Mouse (Mus musculus): ENCODE measurements around the gene Kcnab1. TPM values are rescaled to one million over a fixed set of nuclear protein-coding genes. Genes with fewer than 3 reads are reported as not detected.
A peak's percentile ranks its signal among the peaks of the same experiment; 100 is the strongest.
"Not testable (repeated sequence)": the region's sequence is repeated elsewhere in the genome, so short reads cannot be mapped to it uniquely, and the experiment has no call there.

Gene Kcnab1
- total RNA-seq, 2 experiments from 2014 or later, result 3.1 to 3.5 TPM

DNA sequence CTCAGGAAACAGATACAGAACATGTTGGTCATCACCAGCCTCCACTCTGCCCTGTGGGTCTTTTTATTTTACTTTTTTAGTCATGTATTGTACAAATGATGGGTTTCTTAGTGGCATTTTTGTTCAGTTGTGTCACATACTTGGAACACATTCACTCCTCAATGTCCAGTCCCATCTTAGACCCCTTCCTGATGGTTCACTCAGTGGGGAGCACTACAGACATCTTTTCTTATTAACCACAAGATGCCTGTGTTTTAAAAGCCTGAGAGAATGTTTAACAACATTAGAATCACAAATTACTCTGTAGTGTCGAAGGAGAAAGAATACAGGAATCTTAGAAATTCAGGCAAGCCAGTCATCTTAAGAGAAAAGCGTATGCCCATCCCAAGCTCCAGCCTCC lies 249.7 kb downstream of the Kcnab1 start:
- DNase-seq, result no peak
- intact Hi-C loops (cut with DNase I), result no loop called here

GRCm38 (mm10) chr3:65360163-65360969 lies 251.2 kb downstream of the Kcnab1 start:
- intact Hi-C loops (cut with DNase I), result loop anchor here (5.0 kb wide), 1 partner anchor 567 kb away; no protein-coding TSS in a partner anchor
- DNase-seq, result no peak

- DNase-seq, result peak; percentile 69 to 70
- intact Hi-C loops (cut with DNase I), result loop anchor here (5.0 kb wide), 1 partner anchor 564 kb away; no protein-coding TSS in a partner anchor
Measured at GRCm38 (mm10) chr3:65363438-65363837, 254.3 kb downstream of the Kcnab1 start.

GRCm38 (mm10) chr3:65365184-65365583 lies 256.0 kb downstream of the Kcnab1 start:
- DNase-seq, result no peak
- intact Hi-C loops (cut with DNase I), result no loop called here

- DNase-seq, result no peak
Measured at GRCm38 (mm10) chr3:65365921-65366710, 256.9 kb downstream of the Kcnab1 start.

DNA sequence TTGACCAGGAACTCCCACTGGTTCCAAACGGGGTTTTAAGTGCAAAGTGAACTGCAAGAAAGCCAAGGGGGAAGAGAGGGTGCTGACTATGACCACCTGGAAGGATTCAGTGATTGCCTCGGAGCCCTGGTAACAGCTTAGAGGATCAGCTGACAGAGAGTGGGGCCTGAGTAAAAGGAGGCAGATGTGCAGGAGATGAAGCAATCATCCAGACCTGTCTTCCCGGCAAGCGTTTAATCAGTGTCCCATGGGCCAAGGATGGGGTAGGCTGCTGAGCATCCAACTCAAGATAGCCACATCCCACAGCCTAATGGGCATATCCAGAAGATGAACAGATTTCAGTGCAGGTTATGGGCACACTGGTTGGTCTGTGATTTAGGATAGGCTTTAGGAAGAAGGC lies 258.8 kb downstream of the Kcnab1 start:
- DNase-seq, result no peak
- intact Hi-C loops (cut with DNase I), result no loop called here

More at GRCm38 (mm10) chr3:65365921-65366710, 256.9 kb downstream of the Kcnab1 start:
- intact Hi-C loops (cut with DNase I), result no loop called here

GRCm38 (mm10) chr3:65372552-65372951 lies 263.4 kb downstream of the Kcnab1 start:
- no peak for DNase-seq

DNA sequence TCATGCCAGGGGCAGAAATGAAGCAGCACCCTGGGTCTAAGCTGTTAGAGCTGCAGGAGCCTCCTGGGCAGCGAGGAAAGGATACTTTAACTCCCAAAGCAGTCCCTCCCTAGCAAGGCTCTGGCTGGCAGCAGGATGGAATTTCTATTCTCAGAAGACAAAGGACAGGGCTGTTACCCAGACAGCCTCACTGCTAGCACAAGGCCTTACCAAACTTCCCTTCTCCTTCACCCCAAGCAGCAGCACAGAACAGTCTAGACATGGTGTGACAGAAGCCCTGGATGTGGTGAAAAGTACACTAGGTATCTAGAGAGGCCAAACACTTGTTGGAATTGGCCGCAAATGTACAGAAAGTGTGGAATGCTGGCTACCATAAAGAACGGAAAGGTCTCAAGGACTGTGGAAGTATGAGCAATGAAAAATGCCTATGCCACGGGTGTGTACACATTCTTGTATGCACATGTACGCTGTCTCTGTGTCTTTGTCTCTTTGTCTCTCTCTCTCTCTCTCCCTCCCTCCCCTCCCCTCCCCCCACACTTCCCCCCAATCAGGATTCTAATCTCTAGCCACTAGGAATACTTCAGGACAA lies 264.5 kb downstream of the Kcnab1 start:
- DNase-seq, result no peak
- intact Hi-C loops (cut with DNase I), result no loop called here

More at GRCm38 (mm10) chr3:65372552-65372951, 263.4 kb downstream of the Kcnab1 start:
- intact Hi-C loops (cut with DNase I), result no loop called here

DNA sequence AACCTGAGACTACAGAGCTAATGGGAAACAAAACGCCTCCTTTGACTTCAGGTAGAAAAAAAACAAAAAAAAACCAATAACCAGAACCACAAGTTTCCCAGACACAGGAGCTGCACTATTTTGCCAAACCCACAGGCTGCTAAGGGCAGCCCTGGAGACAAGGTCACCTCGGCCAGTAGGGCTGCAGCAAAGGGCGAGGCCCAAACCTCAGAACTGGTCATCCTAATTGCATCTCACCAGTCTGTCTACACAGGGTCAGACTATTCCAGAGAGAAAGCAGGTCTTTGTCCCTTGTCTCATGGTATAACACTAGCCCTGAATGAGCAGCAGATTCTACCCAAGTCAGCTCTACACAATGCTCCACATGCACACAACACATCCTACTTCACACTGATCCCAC lies 265.5 kb downstream of the Kcnab1 start:
- DNase-seq, result no peak
- intact Hi-C loops (cut with DNase I), result loop anchor here (5.0 kb wide), 1 partner anchor 57 kb away; no protein-coding TSS in a partner anchor

- no peak for DNase-seq
- intact Hi-C loops (cut with DNase I), result loop anchor here (5.0 kb wide), 1 partner anchor 61 kb away; no protein-coding TSS in a partner anchor
Measured at GRCm38 (mm10) chr3:65378724-65379123, 269.5 kb downstream of the Kcnab1 start.

- intact Hi-C loops (cut with DNase I), result loop anchor here (5.0 kb wide), 3 partner anchors 63 to 552 kb away; no protein-coding TSS in a partner anchor
Measured at GRCm38 (mm10) chr3:65379884-65380539, 270.8 kb downstream of the Kcnab1 start.

DNA sequence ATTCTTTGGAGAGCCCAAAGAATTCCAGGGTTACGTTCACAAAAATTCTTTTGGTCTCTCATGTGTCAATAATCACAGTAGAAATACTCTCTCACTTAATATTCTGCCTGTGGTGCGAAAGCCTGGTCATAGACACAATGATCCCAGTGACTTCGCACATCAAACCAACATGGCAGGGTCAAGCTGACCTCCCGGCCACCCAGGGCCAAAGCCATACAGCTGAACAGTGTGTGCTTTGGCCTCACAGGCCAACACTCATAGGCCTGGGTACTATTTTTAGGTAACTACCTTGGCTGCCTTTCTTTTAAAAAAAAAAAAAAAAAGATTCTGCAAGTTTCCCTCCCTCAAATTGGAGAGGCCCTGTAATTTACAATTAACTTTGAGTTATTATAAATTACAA lies 271.9 kb downstream of the Kcnab1 start:
- intact Hi-C loops (cut with DNase I), result loop anchor here (5.0 kb wide), 2 partner anchors 481 to 551 kb away; no protein-coding TSS in a partner anchor
- peak in 1 of 2 experiments; percentile 31 for DNase-seq

More at GRCm38 (mm10) chr3:65379884-65380539, 270.8 kb downstream of the Kcnab1 start:
- peak; percentile 54 to 59 for DNase-seq

DNA sequence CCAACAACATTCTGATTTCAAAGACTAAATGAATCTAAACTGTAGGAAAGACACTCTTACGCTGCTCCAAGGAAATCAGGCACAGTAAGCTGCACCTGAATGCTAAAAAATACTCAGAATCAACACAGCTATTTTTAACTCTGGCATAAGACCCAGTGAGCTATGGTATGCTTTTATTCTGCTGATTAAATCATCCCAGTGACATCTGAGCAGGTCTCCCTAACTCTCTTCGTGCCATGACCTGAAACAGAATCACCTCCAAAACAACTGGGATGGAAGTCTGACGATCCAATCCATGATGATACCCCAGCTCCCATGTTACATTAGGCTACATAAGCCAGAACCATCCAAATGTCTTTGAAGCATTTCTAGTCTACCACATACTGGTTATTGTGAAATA lies 275.2 kb downstream of the Kcnab1 start:
- no peak for DNase-seq
- intact Hi-C loops (cut with DNase I), result loop anchor here (5.0 kb wide), 2 partner anchors 478 to 548 kb away; no protein-coding TSS in a partner anchor

- DNase-seq, result peak; percentile 25 to 31
- intact Hi-C loops (cut with DNase I), result no loop called here
Measured at GRCm38 (mm10) chr3:65385771-65386170, 276.6 kb downstream of the Kcnab1 start.

DNA sequence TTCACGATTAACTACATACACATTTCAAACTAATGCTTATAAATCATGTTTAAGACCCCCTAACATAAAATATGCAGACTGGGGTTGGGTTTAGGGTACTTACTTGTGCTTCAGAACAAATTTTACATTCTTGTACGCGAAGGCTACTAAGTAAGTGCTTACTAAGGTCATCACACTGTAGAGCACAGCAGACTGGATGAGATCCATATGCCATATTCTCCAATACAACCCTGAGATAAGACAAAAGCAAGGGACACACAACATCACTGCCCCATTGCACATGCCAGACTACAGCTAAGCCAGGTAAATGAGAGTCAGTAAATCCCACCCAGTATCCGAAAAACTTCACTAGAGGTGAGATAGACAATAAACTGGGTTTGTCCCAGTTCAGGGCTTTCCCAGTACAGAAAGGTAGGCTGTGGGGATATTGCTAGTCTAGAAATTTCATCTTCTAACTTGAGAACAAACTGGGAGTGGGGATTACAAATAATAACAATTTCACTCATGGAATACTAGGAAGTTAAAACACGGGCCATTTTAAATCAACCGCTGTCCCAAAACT lies 282.1 kb downstream of the Kcnab1 start:
- intact Hi-C loops (cut with DNase I), result loop anchor here (5.0 to 10.0 kb wide), 3 partner anchors 136 to 563 kb away; partner anchors contain the start of genes Ccnl1, Lekr1 and Tiparp
- no peak for DNase-seq

DNA sequence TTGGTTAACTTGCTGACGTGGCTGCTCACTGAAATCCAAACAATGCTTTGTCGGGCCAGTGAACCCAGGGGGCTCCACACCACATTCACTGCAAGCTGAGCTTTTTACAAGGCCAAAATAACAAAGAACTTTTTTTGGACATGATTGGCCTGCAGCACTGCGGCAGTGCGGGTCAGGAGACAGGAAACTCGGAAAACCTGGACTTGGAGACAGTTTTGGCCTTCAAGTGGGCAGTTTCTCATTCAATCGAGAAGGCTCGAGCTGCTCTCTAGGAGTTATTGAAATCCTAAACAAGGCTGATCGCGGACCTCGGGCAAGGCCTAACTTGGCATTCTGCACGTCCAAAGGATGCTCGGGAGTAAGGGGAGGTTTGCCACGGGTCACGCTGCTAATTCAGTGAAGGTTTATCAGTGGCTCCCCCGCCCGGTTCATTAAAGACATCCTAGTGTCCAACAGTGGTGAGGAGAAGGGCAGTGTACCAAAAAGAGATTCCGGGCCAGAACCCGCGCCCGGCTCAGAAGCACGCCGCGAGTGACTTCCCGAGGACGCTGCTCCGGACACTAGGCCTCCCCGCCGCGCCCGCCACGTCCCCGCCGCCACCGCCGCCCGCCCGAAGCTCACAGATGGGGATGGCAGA lies 282.7 kb downstream of the Kcnab1 start:
- peak; percentile 12 to 29 for DNase-seq
- intact Hi-C loops (cut with DNase I), result loop anchor here (5.0 to 10.0 kb wide), 3 partner anchors 135 to 563 kb away; partner anchors contain the start of genes Ccnl1, Lekr1 and Tiparp

DNA sequence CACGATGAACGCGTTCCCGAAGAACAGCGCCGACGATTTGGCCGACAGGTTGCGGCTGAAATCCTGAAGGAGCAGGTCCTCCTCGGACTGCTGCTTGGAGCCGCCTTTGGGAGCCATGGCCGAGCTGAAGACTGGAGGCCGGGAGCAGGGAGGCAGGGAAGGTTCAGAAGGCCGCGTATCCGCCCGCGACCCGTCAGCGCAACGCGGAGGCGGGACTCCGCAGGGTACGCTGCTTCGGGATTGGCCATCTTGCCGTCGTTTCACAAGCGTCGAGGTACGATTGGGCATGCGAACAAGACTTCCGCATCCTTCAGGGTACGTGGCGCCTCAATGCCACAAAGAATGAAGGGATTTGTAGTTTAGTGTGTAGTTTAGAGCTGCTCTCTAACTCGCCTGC lies 283.2 kb downstream of the Kcnab1 start, which contains the start of gene Ssr3:
TSS of gene Ssr3 (minus strand) at position 203 of the 397 bp plus-strand sequence.
- intact Hi-C loops (cut with DNase I), result loop anchor here (5.0 to 10.0 kb wide), 3 partner anchors 135 to 562 kb away; partner anchors contain the start of genes Ccnl1, Lekr1 and Tiparp
- DNase-seq, result peak; percentile 95 to 96

DNA sequence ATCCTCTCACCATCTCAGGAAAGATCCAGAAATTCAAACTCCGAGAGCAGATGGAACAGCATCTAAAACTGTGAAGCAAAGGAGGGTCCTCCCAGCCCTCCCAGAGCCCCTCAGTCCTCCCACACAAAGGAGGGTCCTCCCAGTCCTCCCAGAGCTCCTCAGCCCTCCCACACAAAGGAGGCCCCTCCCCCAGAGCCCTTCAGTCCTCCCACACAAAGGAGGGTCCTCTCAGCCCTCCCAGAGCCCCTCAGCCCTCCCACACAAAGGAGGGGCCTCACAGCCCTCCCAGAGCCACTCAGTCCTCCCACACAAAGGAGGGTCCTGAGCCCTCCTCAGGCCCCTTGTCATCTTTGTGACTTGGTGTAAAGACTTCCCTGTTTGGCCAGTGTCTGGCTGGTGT lies 285.9 kb downstream of the Kcnab1 start:
- not testable (repeated sequence) for DNase-seq
- intact Hi-C loops (cut with DNase I), result loop anchor here (10.0 kb wide), 1 partner anchor 560 kb away; the partner anchor contains the start of gene Ccnl1

Measured in heart, postnatal 14 days (tissue).